Mouse (Mus musculus): ENCODE measurements around the gene Dnajb12. TPM values are rescaled to one million over a fixed set of nuclear protein-coding genes. Genes with fewer than 3 reads are reported as not detected.
A peak's percentile ranks its signal among the peaks of the same experiment; 100 is the strongest.

Gene Dnajb12
- total and polyA plus RNA-seq, 3 experiments = 56.0 to 67.3 (median 63.9) TPM

- no peak for DNase-seq
Observed at GRCm38 (mm10) chr10:59896911-59897331, 17.6 kb downstream of the Dnajb12 start.

GRCm38 (mm10) chr10:59897511-59897910, 18.2 kb downstream of the Dnajb12 start:
- no peak for DNase-seq

- DNase-seq = no peak
Observed at GRCm38 (mm10) chr10:59898180-59898778, 18.9 kb downstream of the Dnajb12 start.

- DNase-seq = no peak
Observed at GRCm38 (mm10) chr10:59898935-59899334, 19.6 kb downstream of the Dnajb12 start.

GRCm38 (mm10) chr10:59899341-59900173, 20.2 kb downstream of the Dnajb12 start:
- DNase-seq = peak; percentile 98

- no peak for DNase-seq
Observed at GRCm38 (mm10) chr10:59900174-59900435, 20.7 kb downstream of the Dnajb12 start.

- no peak for DNase-seq
Observed at GRCm38 (mm10) chr10:59900939-59901338, 21.6 kb downstream of the Dnajb12 start.

GRCm38 (mm10) chr10:59901463-59901862, 22.1 kb downstream of the Dnajb12 start:
- DNase-seq = no peak

- no peak for DNase-seq
Observed at GRCm38 (mm10) chr10:59901986-59902605, 22.7 kb downstream of the Dnajb12 start.

- DNase-seq = no peak
Observed at GRCm38 (mm10) chr10:59902606-59902990, 23.2 kb downstream of the Dnajb12 start.

- DNase-seq = no peak
Observed at GRCm38 (mm10) chr10:59903170-59903569, 23.8 kb downstream of the Dnajb12 start.

GRCm38 (mm10) chr10:59907080-59907609, 27.8 kb downstream of the Dnajb12 start:
- no peak for DNase-seq

- DNase-seq = no peak
Observed at GRCm38 (mm10) chr10:59907695-59908299, 28.4 kb downstream of the Dnajb12 start.

GRCm38 (mm10) chr10:59908776-59909315, 29.5 kb downstream of the Dnajb12 start:
- DNase-seq = peak; percentile 43

- peak; percentile 86 for DNase-seq
Observed at GRCm38 (mm10) chr10:59909357-59909847, 30.0 kb downstream of the Dnajb12 start.

GRCm38 (mm10) chr10:59911091-59911490, 31.7 kb downstream of the Dnajb12 start:
- DNase-seq = no peak

- peak; percentile 45 for DNase-seq
Observed at GRCm38 (mm10) chr10:59911561-59912198, 32.3 kb downstream of the Dnajb12 start.

GRCm38 (mm10) chr10:59915196-59915962, 36.0 kb downstream of the Dnajb12 start:
- DNase-seq = peak; percentile 49

GRCm38 (mm10) chr10:59916159-59916558, 36.8 kb downstream of the Dnajb12 start:
- DNase-seq = peak; percentile 88

GRCm38 (mm10) chr10:59916649-59917048, 37.3 kb downstream of the Dnajb12 start:
- DNase-seq = no peak

- peak; percentile 68 for DNase-seq
Observed at GRCm38 (mm10) chr10:59918111-59918510, 38.8 kb downstream of the Dnajb12 start.
